In the genomic region with DNA sequence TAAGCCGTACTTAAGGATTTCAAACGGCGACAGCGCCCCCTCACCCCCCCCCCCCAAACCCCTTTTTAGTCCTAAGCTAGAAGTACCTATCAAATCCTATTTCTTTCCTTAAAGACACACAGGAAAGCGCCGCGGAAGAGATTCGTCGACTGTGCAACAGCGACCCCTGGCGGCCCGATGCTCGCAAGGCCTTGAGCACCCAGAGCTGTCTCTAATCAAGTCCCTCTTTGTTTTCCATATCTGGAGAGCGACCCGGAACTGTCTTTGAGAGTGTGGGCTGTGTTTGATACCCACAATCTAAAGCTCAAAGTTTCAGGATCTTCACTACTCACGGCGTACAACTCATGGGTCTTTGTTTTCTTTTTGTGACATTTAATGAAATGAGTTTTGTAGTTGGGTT, we compare ENCODE assay signal across 8 mouse cellular contexts.
DNase-seq lines count a peak whose midpoint lies in the region; ATAC-seq lines count a peak whose summit lies in the region.

No protein-coding gene starts in this region.

- no peaks in the 10 kb centered on the region for H3K79me2 ChIP-seq in macrophage (ENCODE audit: inconsistent target)

- peak overlapping the region; percentile 72 for H3K9ac ChIP-seq in hindbrain, embryonic 16.5 days (ENCODE audit: low read depth, low read length)

- no peaks in the 10 kb centered on the region for H3K36me3 ChIP-seq in hindbrain, embryonic 16.5 days (ENCODE audit: control insufficient read depth, insufficient read depth, low read length)
- H3K36me3 ChIP-seq in macrophage (ENCODE audit: inconsistent target): no peaks in the 10 kb centered on the region

- H3K4me2 ChIP-seq in hindbrain, embryonic 16.5 days (ENCODE audit: low read length): peak overlapping the region; percentile 82

- H3K9me3 ChIP-seq in hindbrain, embryonic 16.5 days (ENCODE audit: control insufficient read depth, low read length): no peaks in the 10 kb centered on the region

- under 1% methylated on average over 17 of the region's 17 CpGs for WGBS in hindbrain, embryonic 16.5 days
- 0% methylated on average over 17 of the region's 17 CpGs for WGBS in macrophage (ENCODE audit: missing documents)

- DNase-seq in T-cell, adult 2 months (ENCODE audit: low spot score): peak; percentile 87
- peak; percentile 97 to 98 for DNase-seq in cerebellum, postnatal 36 days
- peak; percentile 91 for DNase-seq in gastrocnemius, adult 18-20 months (ENCODE audit: low spot score)
- DNase-seq in left cerebral cortex, adult 18-20 months (ENCODE audit: low spot score in 2 of 2): peak; percentile 95 to 97
- DNase-seq in right cerebral cortex, adult 18-20 months: peak; percentile 92
- DNase-seq in urinary bladder, postnatal 10 days (ENCODE audit: low spot score): peak; percentile 79

- H3K4me1 ChIP-seq in hindbrain, embryonic 16.5 days (ENCODE audit: control insufficient read depth, insufficient read depth, low read depth, low read length): 0 out of 2 replicates have a peak, but pooled peaks cover 2% of the 10 kb centered on the region

- peak overlapping the region; percentile 48 for H3K4me3 ChIP-seq in hindbrain, embryonic 16.5 days (ENCODE audit: low read length)
- peak overlapping the region; percentile 54 for H3K4me3 ChIP-seq in macrophage (ENCODE audit: inconsistent target)

- H3K27ac ChIP-seq in hindbrain, embryonic 16.5 days (ENCODE audit: low read depth, low read length): peak overlapping the region; percentile 96
- H3K27ac ChIP-seq in macrophage: peak overlapping the region; percentile 52

- H3K27me3 ChIP-seq in hindbrain, embryonic 16.5 days (replicated peaks; ENCODE audit: control insufficient read depth, insufficient read depth, low read length): no peaks in the 10 kb centered on the region

- ATAC-seq in hindbrain, embryonic 16.5 days: peak; percentile 94

Comparison
In these comparisons a context has a peak if more than half of its experiments do, and no peak if none do; other contexts are left out.
1. Peak in every context shown above with its lines: DNase-seq, ATAC-seq, H3K4me3 ChIP-seq and H3K27ac ChIP-seq.